Comparison of ENCODE assay signal across 25 mouse cellular contexts in genomic region chr11:85198906-85199305, GRCm38 (mm10). TPM values are rescaled to one million over a fixed set of nuclear protein-coding genes. Genes with fewer than 3 reads are reported as not detected.
A peak's percentile ranks its signal among the peaks of the same experiment; 100 is the strongest.
DNase-seq lines count a peak whose midpoint lies in the region; TF ChIP-seq lines count a peak whose summit lies in the region.
"Had no signal": no experiment of that assay in that cellular context is flagged by ENCODE, and none has a peak within 500 bp of the region (broad histone marks: within the 10 kb centered on the region; RNA-seq: fewer than 3 reads in every experiment).

No protein-coding gene starts in this region.

- dilution Hi-C loops in CH12.LX (cut with MboI; ENCODE audit: extremely low pct_ligation_motif_present, extremely low pct_unique_long_range_greater_than_20kb, low sequenced_read_pairs), result no loop called here

- no peak for TF ChIP-seq CTCF in CH12.LX (conservative IDR thresholded peaks at IDR 0.05 in 1 of 2, IDR thresholded peaks at IDR 0.05 in 1 of 2; ENCODE audit: low read depth in 2 of 2, low read length in 2 of 2)

- no peak for TF ChIP-seq EP300 in CH12.LX (IDR thresholded peaks at IDR 0.05; ENCODE audit: low read length)

- H3K36me3 ChIP-seq in heart, embryonic 10.5 days, result peaks cover 98% of the 10 kb centered on the region
- H3K36me3 ChIP-seq in CH12.LX (replicated peaks in 1 of 2; ENCODE audit: control insufficient read depth in 1 of 2, insufficient read depth in 1 of 2, low read length in 1 of 2), result peaks cover 58 to 85% of the 10 kb centered on the region in 2 experiments

- no peaks in the 10 kb centered on the region for H3K9me3 ChIP-seq in heart, embryonic 10.5 days
- H3K9me3 ChIP-seq in CH12.LX (replicated peaks; ENCODE audit: low read length), result no peaks in the 10 kb centered on the region
- H3K9me3 ChIP-seq: G1E had no signal

- no peaks in the 10 kb centered on the region for H3K27me3 ChIP-seq in heart, embryonic 10.5 days (ENCODE audit: insufficient read depth, poor library complexity, severe bottlenecking)
- no peaks in the 10 kb centered on the region for H3K27me3 ChIP-seq in CH12.LX (replicated peaks)
- H3K27me3 ChIP-seq: Patski had no signal

- H3K79me2 ChIP-seq in CH12.LX (replicated peaks; ENCODE audit: control insufficient read depth, extremely low read depth, insufficient read depth, poor library complexity, severe bottlenecking), result peaks cover 3% of the 10 kb centered on the region; the same call in 1 of the 2 replicates

- TF ChIP-seq RAD21 in CH12.LX (IDR thresholded peaks at IDR 0.05; ENCODE audit: low read depth, low read length), result no peak

- H3K4me3 ChIP-seq in heart, embryonic 10.5 days, result no peak overlapping the region
- H3K4me3 ChIP-seq in CH12.LX (replicated peaks in 1 of 3; ENCODE audit: low read depth in 2 of 3, low read length in 2 of 3, poor library complexity in 1 of 3), result no peak overlapping the region

- no peak overlapping the region for H3K27ac ChIP-seq in heart, embryonic 10.5 days
- H3K27ac ChIP-seq in CH12.LX (ENCODE audit: insufficient read depth, low read depth), result no peak overlapping the region

- peak; percentile 1 for DNase-seq in heart, adult 11 months
- DNase-seq in heart, embryonic 10.5 days (ENCODE audit: low spot score), result no peak
- DNase-seq in A20 (ENCODE audit: low read depth, low spot score), result peak; percentile 83
- DNase-seq in CH12.LX (ENCODE audit: extremely low read depth), result peak; percentile 71
- DNase-seq in cerebellum, postnatal 36 days, result no peak
- DNase-seq in frontal cortex, postnatal 36 days (ENCODE audit: low spot score in 2 of 2), result no peak
- DNase-seq: adrenal gland, adult 2 months; adrenal gland, adult 8-10 months; adrenal gland, postnatal 10 days; adrenal gland, postnatal 14 days; adrenal gland, postnatal 25 days; adrenal gland, postnatal 36 days; B cell, adult 2 months; cerebellum, adult 11 months; cerebellum, adult 11-12 months; cerebellum, adult 18-20 months; cerebellum, adult 2 months; cerebellum, adult 8-10 months had no signal

- no peak overlapping the region for H3K9ac ChIP-seq in CH12.LX (ENCODE audit: insufficient read depth, low read depth)

- 91% methylated on average over 2 of the region's 2 CpGs for WGBS in heart, embryonic 10.5 days

- no peak overlapping the region for H3K4me2 ChIP-seq in CH12.LX (ENCODE audit: insufficient read depth, low read depth, poor library complexity, severe bottlenecking)

- no peaks in the 10 kb centered on the region for H3K4me1 ChIP-seq in heart, embryonic 10.5 days
- H3K4me1 ChIP-seq in CH12.LX (ENCODE audit: control insufficient read depth in 1 of 2, insufficient read depth in 2 of 2), result peaks cover 2 to 22% of the 10 kb centered on the region in 2 experiments; a peak in 2 of 4 replicates

- in situ Hi-C loops in CH12.LX (cut with MboI; ENCODE audit: low pct_ligation_motif_present, low pct_unique_long_range_greater_than_20kb, low sequenced_read_pairs), result no loop called here

- TF ChIP-seq POLR2A in CH12.LX (IDR thresholded peaks at IDR 0.05; ENCODE audit: low read depth, low read length), result no peak

TF ChIP-seq in CH12.LX, 34 proteins besides CTCF, POLR2A, EP300 and RAD21:
- TF ChIP-seq HCFC1 (IDR thresholded peaks at IDR 0.05; ENCODE audit: low read depth, low read length) (no peak), MXI1 (IDR thresholded peaks at IDR 0.05; ENCODE audit: low read depth, low read length) (0 out of 2 replicates have a peak, but pooled peaks have one; percentile 27)

RNA-seq across cellular contexts. Expression of gene 1700125H20Rik, which starts 28.7 kb away (rescaled TPM):
- not detected in 2 replicates for polyA plus RNA-seq in heart, embryonic 10.5 days (2016; fragmentation: Nextera tagmentation; extraction: Ambion mirVana)
- 0.17 TPM in 1 of 2 replicates, not detected in the other for total RNA-seq in CH12.LX (2012; rRNA removed)
- not detected in 2 replicates for total RNA-seq in CH12.LX (2014; rRNA removed)
- polyA plus RNA-seq in CH12.LX (2012; ENCODE audit: insufficient read length, low read depth), result not detected in 2 replicates
- total RNA-seq: ES-E14, G1E, MEL had no signal
- polyA plus RNA-seq: activated CD4-positive, CD25-positive, alpha-beta regulatory T cell, adult 4 months; adrenal gland, adult 2 months; C2C12; CD4-positive, CD25-positive, alpha-beta regulatory T cell, adult 4 months; cerebellum, adult 2 months; G1E had no signal

RNA-seq across cellular contexts. Expression of gene Appbp2, which starts 36.0 kb away (rescaled TPM):
- polyA plus RNA-seq in heart, embryonic 10.5 days (2016; fragmentation: Nextera tagmentation; extraction: Ambion mirVana), result 44.4 and 46.8 TPM in 2 replicates
- total RNA-seq in CH12.LX (2012; rRNA removed), result 31.1 and 36.7 TPM in 2 replicates
- total RNA-seq in CH12.LX (2014; rRNA removed), result 32.2 and 37.4 TPM in 2 replicates
- polyA plus RNA-seq in CH12.LX (2012; ENCODE audit: insufficient read length, low read depth), result 34.8 and 36.6 TPM in 2 replicates

RNA-seq across cellular contexts. Expression of gene Usp32, which starts 58.9 kb away (rescaled TPM):
- 4.3 and 5.0 TPM in 2 replicates for polyA plus RNA-seq in heart, embryonic 10.5 days (2016; fragmentation: Nextera tagmentation; extraction: Ambion mirVana)
- total RNA-seq in CH12.LX (2012; rRNA removed) (11.0 and 11.8 TPM in 2 replicates), CH12.LX (2014; rRNA removed) (7.4 and 7.5 TPM in 2 replicates)
- polyA plus RNA-seq in CH12.LX (2012; ENCODE audit: insufficient read length, low read depth), result 12.0 and 16.4 TPM in 2 replicates

Comparison
In these comparisons a context has a peak if more than half of its experiments do, and no peak if none do; other contexts are left out.
1. DNase-seq: peak in heart, adult 11 months (single experiment), A20 (single experiment) and CH12.LX (single experiment); none in heart, embryonic 10.5 days (single experiment), cerebellum, postnatal 36 days (0 of 2) and frontal cortex, postnatal 36 days (0 of 2).